Mouse (Mus musculus) CD8-positive naive resting alpha-beta T cell, adult 2 months (primary cell): ENCODE measurements around the gene Kdelc2.

Experiments used
- DNase-seq, 2 experiments: peaks; one replicate each; pipeline ENCODE4 v3.0.0; 2022; ENCODE audit warnings: low read depth in 2 of 2, low spot score in 2 of 2

Gene Kdelc2

GRCm38 (mm10) chr9:53450609-53451008, 66.8 kb downstream of the Kdelc2 start:
- no peak for DNase-seq
